Mouse (Mus musculus): ENCODE results near the gene Muc1. TPM values are rescaled to one million over a fixed set of nuclear protein-coding genes. Genes with fewer than 3 reads are reported as not detected.

The Muc1 gene
- polyA plus RNA-seq, 1 experiment from 2014 or later, result 1.6 TPM

GRCm38 (mm10) chr3:89218271-89218670 lies 10.6 kb upstream of the Muc1 start:
- Histone ChIP-seq H3K27me3 (replicated peaks; ENCODE audit: control insufficient read depth, insufficient read depth, low read length) (no peaks in the 10 kb centered on the region), H3K9ac (replicated peaks; ENCODE audit: low read depth, low read length) (no peak overlapping the region), H3K27ac (ENCODE audit: low read length) (no peak overlapping the region), H3K4me3 (replicated peaks; ENCODE audit: low read length) (no peak overlapping the region), H3K9me3 (ENCODE audit: control insufficient read depth, low read length) (no peaks in the 10 kb centered on the region), H3K4me1 (replicated peaks; ENCODE audit: control insufficient read depth, insufficient read depth, low read length) (peaks cover 18% of the 10 kb centered on the region), H3K36me3 (ENCODE audit: control insufficient read depth, insufficient read depth) (no peaks in the 10 kb centered on the region), H3K4me2 (ENCODE audit: low read length) (no peak overlapping the region)
- WGBS, result 72% methylated on average over 1 of the region's 1 CpGs
- ATAC-seq, result no peak

GRCm38 (mm10) chr3:89219546-89219945 lies 9.3 kb upstream of the Muc1 start:
- 52% methylated on average over 8 of the region's 8 CpGs for WGBS

GRCm38 (mm10) chr3:89221167-89221566 lies 7.7 kb upstream of the Muc1 start:
- Histone ChIP-seq H3K9me3 (ENCODE audit: control insufficient read depth, low read length) (no peaks in the 10 kb centered on the region), H3K27ac (ENCODE audit: low read length) (no peak overlapping the region), H3K27me3 (replicated peaks; ENCODE audit: control insufficient read depth, insufficient read depth, low read length) (no peaks in the 10 kb centered on the region), H3K4me3 (replicated peaks; ENCODE audit: low read length) (no peak overlapping the region), H3K36me3 (ENCODE audit: control insufficient read depth, insufficient read depth) (no peaks in the 10 kb centered on the region), H3K4me2 (ENCODE audit: low read length) (no peak overlapping the region), H3K9ac (replicated peaks; ENCODE audit: low read depth, low read length) (no peak overlapping the region), H3K4me1 (replicated peaks; ENCODE audit: control insufficient read depth, insufficient read depth, low read length) (peaks cover 31% of the 10 kb centered on the region)
- ATAC-seq, result no peak
- WGBS, result 55% methylated on average over 5 of the region's 5 CpGs

More at GRCm38 (mm10) chr3:89219546-89219945, 9.3 kb upstream of the Muc1 start:
- Histone ChIP-seq H3K36me3 (ENCODE audit: control insufficient read depth, insufficient read depth) (no peaks in the 10 kb centered on the region), H3K27ac (ENCODE audit: low read length) (no peak overlapping the region), H3K4me3 (replicated peaks; ENCODE audit: low read length) (no peak overlapping the region), H3K4me1 (replicated peaks; ENCODE audit: control insufficient read depth, insufficient read depth, low read length) (peaks cover 29% of the 10 kb centered on the region), H3K27me3 (replicated peaks; ENCODE audit: control insufficient read depth, insufficient read depth, low read length) (no peaks in the 10 kb centered on the region), H3K4me2 (ENCODE audit: low read length) (no peak overlapping the region), H3K9ac (replicated peaks; ENCODE audit: low read depth, low read length) (no peak overlapping the region), H3K9me3 (ENCODE audit: control insufficient read depth, low read length) (no peaks in the 10 kb centered on the region)
- ATAC-seq, result no peak

- Histone ChIP-seq H3K4me2 (ENCODE audit: low read length) (peak overlapping the region; percentile 71), H3K9me3 (ENCODE audit: control insufficient read depth, low read length) (no peaks in the 10 kb centered on the region), H3K27me3 (replicated peaks; ENCODE audit: control insufficient read depth, insufficient read depth, low read length) (no peaks in the 10 kb centered on the region), H3K4me3 (replicated peaks; ENCODE audit: low read length) (peak overlapping the region; percentile 48), H3K27ac (ENCODE audit: low read length) (peak overlapping the region; percentile 89), H3K9ac (replicated peaks; ENCODE audit: low read depth, low read length) (peak overlapping the region; percentile 58), H3K36me3 (ENCODE audit: control insufficient read depth, insufficient read depth) (no peaks in the 10 kb centered on the region), H3K4me1 (replicated peaks; ENCODE audit: control insufficient read depth, insufficient read depth, low read length) (peaks cover 55% of the 10 kb centered on the region)
- 16% methylated on average over 11 of the region's 11 CpGs for WGBS
- no peak for ATAC-seq
Observed at GRCm38 (mm10) chr3:89224796-89225195, 4.1 kb upstream of the Muc1 start.

- Histone ChIP-seq H3K27me3 (replicated peaks; ENCODE audit: control insufficient read depth, insufficient read depth, low read length) (no peaks in the 10 kb centered on the region), H3K9me3 (ENCODE audit: control insufficient read depth, low read length) (no peaks in the 10 kb centered on the region), H3K36me3 (ENCODE audit: control insufficient read depth, insufficient read depth) (no peaks in the 10 kb centered on the region), H3K4me3 (replicated peaks; ENCODE audit: low read length) (peak overlapping the region; percentile 48), H3K4me1 (replicated peaks; ENCODE audit: control insufficient read depth, insufficient read depth, low read length) (peaks cover 55% of the 10 kb centered on the region), H3K27ac (ENCODE audit: low read length) (peak overlapping the region; percentile 89), H3K4me2 (ENCODE audit: low read length) (peak overlapping the region; percentile 71), H3K9ac (replicated peaks; ENCODE audit: low read depth, low read length) (peak overlapping the region; percentile 58)
- ATAC-seq, result no peak
- WGBS, result 6% methylated on average over 12 of the region's 12 CpGs
Observed at GRCm38 (mm10) chr3:89225321-89225815, 3.5 kb upstream of the Muc1 start.

GRCm38 (mm10) chr3:89225918-89226317 lies 2.9 kb upstream of the Muc1 start:
- Histone ChIP-seq H3K4me2 (ENCODE audit: low read length) (peak overlapping the region; percentile 71), H3K9me3 (ENCODE audit: control insufficient read depth, low read length) (no peaks in the 10 kb centered on the region), H3K4me3 (replicated peaks; ENCODE audit: low read length) (peak overlapping the region; percentile 48), H3K4me1 (replicated peaks; ENCODE audit: control insufficient read depth, insufficient read depth, low read length) (peaks cover 55% of the 10 kb centered on the region), H3K9ac (replicated peaks; ENCODE audit: low read depth, low read length) (peak overlapping the region; percentile 58), H3K36me3 (ENCODE audit: control insufficient read depth, insufficient read depth) (no peaks in the 10 kb centered on the region), H3K27ac (ENCODE audit: low read length) (peak overlapping the region; percentile 89), H3K27me3 (replicated peaks; ENCODE audit: control insufficient read depth, insufficient read depth, low read length) (no peaks in the 10 kb centered on the region)
- peak; percentile 61 for ATAC-seq
- WGBS, result 2% methylated on average over 4 of the region's 4 CpGs

- H3K27ac ChIP-seq (ENCODE audit: low read length), result peak overlapping the region; percentile 89
- WGBS, result 4% methylated on average over 11 of the region's 11 CpGs
- peak overlapping the region; percentile 71 for H3K4me2 ChIP-seq (ENCODE audit: low read length)
- H3K36me3 ChIP-seq (ENCODE audit: control insufficient read depth, insufficient read depth), result no peaks in the 10 kb centered on the region
- H3K27me3 ChIP-seq (replicated peaks; ENCODE audit: control insufficient read depth, insufficient read depth, low read length), result no peaks in the 10 kb centered on the region
- no peaks in the 10 kb centered on the region for H3K9me3 ChIP-seq (ENCODE audit: control insufficient read depth, low read length)
- ATAC-seq, result no peak
- H3K4me1 ChIP-seq (replicated peaks; ENCODE audit: control insufficient read depth, insufficient read depth, low read length), result peaks cover 55% of the 10 kb centered on the region
- H3K9ac ChIP-seq (replicated peaks; ENCODE audit: low read depth, low read length), result peak overlapping the region; percentile 58
- H3K4me3 ChIP-seq (replicated peaks; ENCODE audit: low read length), result peak overlapping the region; percentile 48
Observed at GRCm38 (mm10) chr3:89226361-89226760, 2.5 kb upstream of the Muc1 start.

GRCm38 (mm10) chr3:89226900-89227299 lies 2.0 kb upstream of the Muc1 start, which contains the start of gene Mtx1:
Mtx1 (minus strand) TSS chr3:89227088.
- Histone ChIP-seq H3K27ac (ENCODE audit: low read length) (peak within 1 kb of the TSS; percentile 89), H3K9me3 (ENCODE audit: control insufficient read depth, low read length) (no peaks in the 10 kb centered on the region), H3K36me3 (ENCODE audit: control insufficient read depth, insufficient read depth) (no peaks in the 10 kb centered on the region), H3K4me1 (replicated peaks; ENCODE audit: control insufficient read depth, insufficient read depth, low read length) (peaks cover 55% of the 10 kb centered on the region), H3K4me2 (ENCODE audit: low read length) (peak within 1 kb of the TSS; percentile 71), H3K27me3 (replicated peaks; ENCODE audit: control insufficient read depth, insufficient read depth, low read length) (no peaks in the 10 kb centered on the region), H3K4me3 (replicated peaks; ENCODE audit: low read length) (peak within 1 kb of the TSS; percentile 48), H3K9ac (replicated peaks; ENCODE audit: low read depth, low read length) (peak within 1 kb of the TSS; percentile 58)
- WGBS, result under 1% methylated on average over 21 of the region's 21 CpGs
- no peak; the same call in 1 of the 2 replicates for ATAC-seq

GRCm38 (mm10) chr3:89227307-89228179 lies 1.3 kb upstream of the Muc1 start:
- under 1% methylated on average over 41 of the region's 41 CpGs for WGBS
- Histone ChIP-seq H3K9me3 (ENCODE audit: control insufficient read depth, low read length) (no peaks in the 10 kb centered on the region), H3K4me3 (replicated peaks; ENCODE audit: low read length) (peak overlapping the region; percentile 48), H3K9ac (replicated peaks; ENCODE audit: low read depth, low read length) (peak overlapping the region; percentile 58), H3K4me2 (ENCODE audit: low read length) (peak overlapping the region; percentile 71), H3K4me1 (replicated peaks; ENCODE audit: control insufficient read depth, insufficient read depth, low read length) (peaks cover 55% of the 10 kb centered on the region), H3K27ac (ENCODE audit: low read length) (peak overlapping the region; percentile 89), H3K36me3 (ENCODE audit: control insufficient read depth, insufficient read depth) (no peaks in the 10 kb centered on the region), H3K27me3 (replicated peaks; ENCODE audit: control insufficient read depth, insufficient read depth, low read length) (no peaks in the 10 kb centered on the region)
- peak; percentile 87 for ATAC-seq
